Mouse (Mus musculus) myocyte (in vitro differentiated cells): ENCODE results near the gene Dntt.

Experiments
- MYOD1 ChIP-seq, 3 experiments: IDR thresholded peaks; one replicate each; pipeline ENCODE4 v1.6.1; 2011; ENCODE audit warnings: control low read depth in 2 of 3, low read depth in 2 of 3, mild to moderate bottlenecking in 2 of 3, moderate library complexity in 1 of 3; ENCODE audit not compliant: insufficient read length in 2 of 3, control insufficient read depth in 1 of 3
- MYOG ChIP-seq, 3 experiments: IDR thresholded peaks; one replicate each; pipeline ENCODE4 v1.6.1; 2011; ENCODE audit warnings: control low read depth in 2 of 3, low read depth in 2 of 3, mild to moderate bottlenecking in 2 of 3; ENCODE audit not compliant: insufficient read length in 2 of 3, control insufficient read depth in 1 of 3, insufficient read depth in 1 of 3
- POLR2A ChIP-seq: IDR thresholded peaks from one replicate; pipeline ENCODE4 v1.6.1; 2011; ENCODE audit warnings: low read depth, mild to moderate bottlenecking, control low read depth, moderate library complexity; ENCODE audit not compliant: insufficient read length
- POLR2AphosphoS2 ChIP-seq: IDR thresholded peaks from one replicate; pipeline ENCODE4 v1.6.1; 2011; ENCODE audit warnings: low read depth, control low read depth; ENCODE audit not compliant: insufficient read length
- USF1 ChIP-seq: IDR thresholded peaks from one replicate; pipeline ENCODE4 v1.6.1; 2011; ENCODE audit warnings: low read depth, mild to moderate bottlenecking, control low read depth, moderate library complexity

DNA sequence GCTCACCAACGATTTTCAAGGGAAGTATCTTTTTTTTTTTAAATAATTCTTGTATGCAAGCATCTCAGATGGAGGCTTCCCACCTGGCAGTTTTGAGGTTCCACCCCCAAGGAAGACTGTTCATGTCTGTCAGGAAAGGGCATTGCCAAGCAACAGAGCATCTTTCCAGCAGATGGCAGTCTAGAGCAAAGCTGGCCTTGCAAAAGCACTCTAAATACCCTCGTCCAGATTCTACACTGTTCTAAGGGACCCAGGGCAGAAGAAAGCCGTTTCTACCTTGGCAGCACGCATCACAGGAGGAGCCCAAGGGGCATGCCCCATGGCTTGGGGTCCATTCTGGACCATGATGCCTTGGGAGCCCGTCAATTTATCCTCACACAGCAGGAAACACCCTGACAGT lies 60.8 kb downstream of the Dntt start:
- TF ChIP-seq POLR2AphosphoS2 = no peak
- TF ChIP-seq POLR2A = no peak
- no peak for TF ChIP-seq MYOD1 (IDR thresholded peaks at IDR 0.05; ENCODE audit: control insufficient read depth in 1 of 3, insufficient read length in 2 of 3, low read depth in 2 of 3)
- no peak for TF ChIP-seq USF1
- TF ChIP-seq MYOG (IDR thresholded peaks at IDR 0.05; ENCODE audit: control insufficient read depth in 1 of 3, insufficient read depth in 1 of 3, insufficient read length in 2 of 3, low read depth in 2 of 3) = no peak
